Mouse (Mus musculus) subcutaneous adipose tissue, adult 2 months (tissue): ENCODE data around the gene Ube2z. TPM values are rescaled to one million over a fixed set of nuclear protein-coding genes. Genes with fewer than 3 reads are reported as not detected.

ENCODE experiments used
- polyA plus RNA-seq: library from polyadenylated mRNA; depleted of rRNA; stranded (reverse); fragments of >200 nt; gene quantifications from 2 replicates; pipeline ENCODE4 v1.2.3, GENCODE M21; 2012; ENCODE audit warnings: low replicate concordance; rRNA removed

The Ube2z gene
- 31.5 and 60.9 TPM in 2 replicates for polyA plus RNA-seq

DNA sequence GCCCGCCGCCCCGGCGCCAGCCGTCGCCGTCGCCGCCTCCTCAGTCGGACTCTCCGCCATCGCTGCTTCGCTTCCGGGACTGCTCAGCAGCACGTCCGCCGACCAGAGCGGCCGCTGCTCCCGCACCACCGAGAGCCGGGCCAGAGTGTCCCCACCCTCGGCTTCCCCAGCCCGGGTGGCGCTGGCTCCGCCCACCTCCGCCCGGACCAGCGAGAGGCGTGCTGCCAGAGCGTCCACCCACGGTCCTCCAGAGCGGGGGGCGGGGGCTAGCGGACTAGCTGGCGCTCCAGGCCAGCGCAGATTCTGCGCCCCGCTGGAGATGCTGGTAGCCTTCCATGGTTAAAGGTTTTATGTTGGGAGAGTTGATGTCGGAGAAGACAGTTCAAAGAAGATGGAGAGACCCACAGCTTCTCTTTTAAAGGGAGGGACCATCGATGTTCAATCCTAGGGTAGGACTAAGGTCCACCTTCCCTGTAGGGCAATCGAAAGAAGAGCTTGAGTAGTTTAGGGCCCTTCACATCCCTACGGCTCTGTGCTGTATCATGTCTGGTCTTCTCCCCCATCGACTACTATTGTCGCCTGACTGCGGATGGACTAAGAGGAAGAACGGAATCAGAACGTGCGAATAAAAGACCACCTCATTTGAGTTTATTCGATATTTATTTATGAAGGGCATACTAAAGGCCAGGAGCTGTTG, at the start of gene Ube2z:
Gene Ube2z (minus strand): TSS at position 174 of the 697 bp plus-strand sequence.

DNA sequence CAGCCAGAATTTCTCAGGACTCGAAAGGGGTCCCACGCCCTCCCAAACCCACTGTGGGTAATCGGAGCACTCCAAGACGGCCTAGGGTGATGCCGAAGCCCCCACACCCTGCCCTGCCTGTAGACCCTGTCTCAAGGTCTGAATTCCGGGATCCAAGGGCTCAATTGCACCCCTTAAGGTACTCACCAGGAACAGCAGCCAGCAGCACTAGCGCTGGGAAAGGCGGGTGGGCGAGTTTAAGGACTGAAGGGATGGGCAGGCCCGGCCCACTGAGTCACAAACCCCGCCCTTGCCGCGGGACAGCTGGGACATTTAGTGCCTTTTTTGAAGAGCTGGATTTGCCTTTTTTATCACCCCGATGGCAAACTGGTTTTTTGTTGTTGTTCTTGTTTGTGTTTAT, 46.6 kb upstream of the Ube2z start, which contains the start of gene Calcoco2:
Gene Calcoco2 (minus strand): TSS at position 214 of the 400 bp plus-strand sequence.

DNA sequence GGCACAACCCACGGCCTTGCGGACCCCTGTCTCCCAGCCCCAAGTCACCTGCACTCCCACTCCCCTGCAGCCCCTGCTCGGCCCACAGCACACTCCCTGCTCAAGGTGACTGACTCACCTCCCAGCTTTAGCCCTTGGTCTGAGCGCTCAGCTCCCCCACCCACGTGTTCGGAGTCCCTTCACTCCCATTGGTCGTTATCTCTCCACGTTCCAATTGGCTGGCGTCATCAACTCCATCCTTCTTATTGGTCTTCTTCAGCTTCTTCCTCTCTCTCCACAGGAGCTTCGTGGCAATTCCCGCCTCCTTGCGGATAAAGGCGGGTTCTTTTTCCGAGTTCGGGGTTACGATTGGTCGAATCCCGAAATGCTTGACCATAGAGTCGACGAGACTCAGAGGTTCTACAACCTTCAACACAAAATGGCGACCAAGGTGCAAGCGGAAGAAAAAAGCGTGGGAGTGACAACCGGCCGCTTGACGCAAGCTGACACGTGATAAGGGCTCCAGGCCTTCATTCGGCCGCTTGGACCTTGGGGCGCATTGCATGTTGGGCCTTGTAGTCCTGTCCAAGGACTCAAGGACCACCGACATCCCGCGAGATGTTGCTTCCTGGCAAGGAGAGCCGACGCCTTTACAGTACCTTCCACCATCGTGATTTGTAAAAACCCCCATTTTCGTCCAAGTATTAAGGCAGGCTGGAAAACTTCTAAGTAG, 10.5 kb upstream of the Ube2z start, which contains the start of gene Atp5g1:
Gene Atp5g1 (minus strand): TSS at position 162 of the 712 bp plus-strand sequence.

DNA sequence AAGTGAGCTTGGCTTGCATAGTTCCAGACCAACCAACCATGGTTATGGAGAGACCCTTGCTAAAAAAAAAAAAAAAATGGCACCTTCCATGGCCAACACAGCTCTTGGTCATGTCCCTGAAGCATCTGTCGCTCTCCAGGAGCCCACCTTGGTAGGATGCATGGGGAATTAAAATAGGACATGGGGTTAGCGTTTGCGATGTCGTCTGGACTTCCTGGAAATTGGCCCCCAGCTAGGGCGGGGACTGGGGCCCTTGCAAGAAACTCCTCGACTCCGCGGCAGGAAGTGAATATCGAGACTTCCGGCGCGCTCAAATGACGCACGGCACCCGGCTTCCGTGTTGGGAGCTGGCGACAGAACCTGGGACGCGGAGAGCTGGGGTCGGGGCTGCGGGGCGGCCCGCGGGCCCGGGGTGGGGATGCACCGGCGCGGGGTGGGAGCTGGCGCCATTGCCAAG, 30.6 kb downstream of the Ube2z start, which contains the start of gene Snf8:
Gene Snf8 (plus strand): TSS at position 290 of the 457 bp plus-strand sequence.

DNA sequence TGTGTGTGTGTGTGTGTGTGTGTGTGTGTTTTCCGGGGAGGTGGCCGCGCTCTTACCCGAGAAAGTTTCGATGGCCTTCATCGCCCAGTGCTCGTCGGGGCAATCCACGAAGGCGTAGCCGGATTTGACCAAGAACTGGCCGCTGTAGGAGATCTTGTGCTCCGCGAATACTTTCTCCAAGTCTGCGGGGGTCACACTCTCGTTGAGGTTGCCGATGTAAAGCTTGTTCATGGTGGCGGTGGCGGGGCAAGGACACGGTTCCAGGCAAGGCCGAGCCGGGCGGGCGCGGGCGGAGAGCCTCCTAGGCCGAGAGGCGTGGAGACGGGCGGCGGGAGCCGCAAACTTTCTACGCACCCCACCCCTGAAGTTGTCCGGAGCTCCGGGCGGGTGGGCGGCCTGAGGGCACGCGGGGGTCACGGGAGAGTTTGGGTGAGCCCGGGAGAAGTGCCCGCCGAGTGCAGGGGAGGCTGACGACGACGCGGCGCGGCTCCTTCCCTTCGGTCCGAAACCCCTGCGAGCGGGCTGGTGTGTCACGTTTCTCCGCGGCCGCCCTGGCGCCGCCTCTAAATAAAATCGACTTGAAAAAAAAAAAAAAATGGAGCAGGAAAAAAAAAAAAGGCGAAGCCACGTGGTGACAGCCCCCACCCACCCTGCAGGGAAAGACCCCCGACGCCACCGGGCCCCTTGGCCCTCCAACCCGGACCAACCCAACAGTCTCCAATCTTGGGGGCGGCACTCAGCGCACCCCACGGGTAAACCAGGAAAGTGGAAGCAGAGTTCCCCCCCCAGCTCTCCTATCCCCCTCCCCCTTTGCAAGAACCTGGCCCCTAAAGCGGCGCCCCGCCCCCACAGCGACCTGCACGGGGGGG, 59.6 kb downstream of the Ube2z start, which contains the start of gene Igf2bp1:
Gene Igf2bp1 (minus strand): TSS at position 538 of the 869 bp plus-strand sequence.

Other genes with a start within 250 kb of the Ube2z start
- gene Phospho1, start 240.9 kb downstream of the Ube2z start, polyA plus RNA-seq = 49.0 and 117 TPM in 2 replicates
- gene Gngt2, start 228.2 kb downstream of the Ube2z start, polyA plus RNA-seq = 11.0 and 28.3 TPM in 2 replicates
- gene Abi3, start 222.9 kb downstream of the Ube2z start, polyA plus RNA-seq = 36.0 and 38.5 TPM in 2 replicates
- not detected in 2 replicates for gene B4galnt2, start 150.5 kb downstream of the Ube2z start, polyA plus RNA-seq
- gene Igf2bp1, start 59.4 kb downstream of the Ube2z start, polyA plus RNA-seq = 0.01 and 0.04 TPM in 2 replicates
- not detected in 2 replicates for gene Gip, start 40.8 kb downstream of the Ube2z start, polyA plus RNA-seq
- 30.6 and 31.2 TPM in 2 replicates for gene Snf8, start 30.5 kb downstream of the Ube2z start, polyA plus RNA-seq
- 207 and 461 TPM in 2 replicates for gene Atp5g1, start 10.3 kb upstream of the Ube2z start, polyA plus RNA-seq
- not detected in 2 replicates for gene Calcoco2, start 46.6 kb upstream of the Ube2z start, polyA plus RNA-seq
- gene Ttll6, start 68.4 kb upstream of the Ube2z start, polyA plus RNA-seq = 0.05 TPM in 1 of 2 replicates, not detected in the other
- gene Hoxb13, start 128.9 kb upstream of the Ube2z start, polyA plus RNA-seq = not detected in 2 replicates
- gene Hoxb9, start 206.1 kb upstream of the Ube2z start, polyA plus RNA-seq = 1.8 and 3.8 TPM in 2 replicates
- 4.3 and 44.7 TPM in 2 replicates for gene Hoxb8, start 216.5 kb upstream of the Ube2z start, polyA plus RNA-seq
- gene Hoxb7, start 221.2 kb upstream of the Ube2z start, polyA plus RNA-seq = 4.0 and 10.7 TPM in 2 replicates
- 13.7 and 36.9 TPM in 2 replicates for gene Hoxb6, start 227.1 kb upstream of the Ube2z start, polyA plus RNA-seq
- gene Hoxb5, start 237.9 kb upstream of the Ube2z start, polyA plus RNA-seq = 7.1 and 7.2 TPM in 2 replicates